Mouse (Mus musculus): ENCODE measurements at regions not wholly inside any gene's neighbourhood (a gene's known extent, or its start where the extent isn't known, plus 50 kb on each side); places are given as distances from the start of the nearest gene placed in this dataset.

- Histone ChIP-seq H3K27ac (ENCODE audit: insufficient read depth, low read depth, low read length) (no peak overlapping the region), H3K4me3 (ENCODE audit: insufficient read depth, low read depth, low read length) (no peak overlapping the region), H3K36me3 (ENCODE audit: control insufficient read depth, insufficient read depth, low read length) (no peaks in the 10 kb centered on the region), H3K27me3 (replicated peaks; ENCODE audit: control insufficient read depth, insufficient read depth, low read length) (no peaks in the 10 kb centered on the region), H3K4me1 (ENCODE audit: control insufficient read depth, insufficient read depth, low read length) (no peaks in the 10 kb centered on the region)
- no peak for DNase-seq
- WGBS = 93% methylated on average over 2 of the region's 2 CpGs
- TF ChIP-seq CTCF (conservative IDR thresholded peaks at IDR 0.05; ENCODE audit: insufficient read depth, insufficient read length, low read depth, low read length) (no peak), POLR2A (IDR thresholded peaks at IDR 0.05; ENCODE audit: low read depth, low read length) (no peak)
Measured at GRCm38 (mm10) chr13:99742507-99742906, 158.4 kb downstream of the Cartpt start.

DNA sequence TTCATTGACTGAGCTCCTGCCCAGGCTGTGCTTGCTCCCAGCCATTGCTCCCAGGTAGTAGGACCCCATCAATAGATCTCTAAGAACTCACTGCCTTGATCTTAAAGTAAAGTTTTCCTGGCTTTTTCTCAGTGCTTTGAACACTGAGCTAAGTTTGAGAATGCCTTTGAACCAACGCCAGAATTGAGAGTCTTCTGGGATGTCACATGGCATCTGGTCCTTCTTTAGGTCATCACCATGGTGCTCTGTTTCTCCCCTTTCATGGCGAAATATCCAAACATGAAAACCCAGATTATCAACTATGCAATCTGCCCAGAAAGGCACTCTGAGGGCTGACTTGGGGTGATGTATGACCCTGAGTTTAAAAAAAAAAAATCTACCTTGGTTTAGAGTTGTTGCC, 158.9 kb downstream of the Cartpt start:
- DNase-seq = no peak
- 59% methylated on average over 2 of the region's 2 CpGs for WGBS
- no peak overlapping the region for H3K27ac ChIP-seq (ENCODE audit: insufficient read depth, low read depth, low read length)
- no peaks in the 10 kb centered on the region for H3K27me3 ChIP-seq (replicated peaks; ENCODE audit: control insufficient read depth, insufficient read depth, low read length)
- no peak for TF ChIP-seq POLR2A (IDR thresholded peaks at IDR 0.05; ENCODE audit: low read depth, low read length)
- no peak for TF ChIP-seq CTCF (conservative IDR thresholded peaks at IDR 0.05; ENCODE audit: insufficient read depth, insufficient read length, low read depth, low read length)
- H3K4me3 ChIP-seq (ENCODE audit: insufficient read depth, low read depth, low read length) = no peak overlapping the region
- no peaks in the 10 kb centered on the region for H3K36me3 ChIP-seq (ENCODE audit: control insufficient read depth, insufficient read depth, low read length)
- no peaks in the 10 kb centered on the region for H3K4me1 ChIP-seq (ENCODE audit: control insufficient read depth, insufficient read depth, low read length)

GRCm38 (mm10) chr13:99739420-99739819, 161.5 kb downstream of the Cartpt start:
- no peak for TF ChIP-seq POLR2A (IDR thresholded peaks at IDR 0.05; ENCODE audit: low read depth, low read length)
- no peak for TF ChIP-seq CTCF (conservative IDR thresholded peaks at IDR 0.05; ENCODE audit: insufficient read depth, insufficient read length, low read depth, low read length)
- Histone ChIP-seq H3K27me3 (replicated peaks; ENCODE audit: control insufficient read depth, insufficient read depth, low read length) (no peaks in the 10 kb centered on the region), H3K4me1 (ENCODE audit: control insufficient read depth, insufficient read depth, low read length) (no peaks in the 10 kb centered on the region), H3K27ac (ENCODE audit: insufficient read depth, low read depth, low read length) (no peak overlapping the region), H3K4me3 (ENCODE audit: insufficient read depth, low read depth, low read length) (no peak overlapping the region), H3K36me3 (ENCODE audit: control insufficient read depth, insufficient read depth, low read length) (no peaks in the 10 kb centered on the region)
- WGBS = 86% methylated on average over 1 of the region's 1 CpGs
- no peak for DNase-seq

DNA sequence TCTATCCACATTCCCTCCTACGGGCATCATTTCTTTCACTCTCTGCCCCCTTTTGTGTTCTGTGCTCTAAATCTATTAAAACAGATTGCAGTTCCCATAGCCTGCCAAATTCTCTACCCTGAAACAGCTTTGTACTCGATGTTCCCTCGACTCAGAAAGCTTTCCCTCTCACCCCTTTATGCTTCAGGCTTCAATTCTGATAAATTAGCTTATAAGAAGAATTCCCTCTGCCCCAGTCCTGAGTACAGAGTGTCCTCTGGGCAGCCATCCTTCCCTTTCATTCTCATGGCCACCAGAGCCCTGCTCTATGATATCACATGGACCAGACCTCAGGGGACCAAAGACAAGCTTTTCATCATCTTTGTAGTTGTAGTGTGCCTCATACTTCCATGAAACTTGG, 163.6 kb downstream of the Cartpt start:
- no peaks in the 10 kb centered on the region; the same call in 1 of the 2 replicates for H3K27me3 ChIP-seq (replicated peaks; ENCODE audit: control insufficient read depth, insufficient read depth, low read length)
- WGBS = 84% methylated on average over 3 of the region's 3 CpGs
- no peaks in the 10 kb centered on the region for H3K4me1 ChIP-seq (ENCODE audit: control insufficient read depth, insufficient read depth, low read length)
- H3K36me3 ChIP-seq (ENCODE audit: control insufficient read depth, insufficient read depth, low read length) = no peaks in the 10 kb centered on the region
- H3K4me3 ChIP-seq (ENCODE audit: insufficient read depth, low read depth, low read length) = no peak overlapping the region
- TF ChIP-seq CTCF (conservative IDR thresholded peaks at IDR 0.05; ENCODE audit: insufficient read depth, insufficient read length, low read depth, low read length) (no peak), POLR2A (IDR thresholded peaks at IDR 0.05; ENCODE audit: low read depth, low read length) (no peak)
- H3K27ac ChIP-seq (ENCODE audit: insufficient read depth, low read depth, low read length) = no peak overlapping the region
- DNase-seq = no peak

DNA sequence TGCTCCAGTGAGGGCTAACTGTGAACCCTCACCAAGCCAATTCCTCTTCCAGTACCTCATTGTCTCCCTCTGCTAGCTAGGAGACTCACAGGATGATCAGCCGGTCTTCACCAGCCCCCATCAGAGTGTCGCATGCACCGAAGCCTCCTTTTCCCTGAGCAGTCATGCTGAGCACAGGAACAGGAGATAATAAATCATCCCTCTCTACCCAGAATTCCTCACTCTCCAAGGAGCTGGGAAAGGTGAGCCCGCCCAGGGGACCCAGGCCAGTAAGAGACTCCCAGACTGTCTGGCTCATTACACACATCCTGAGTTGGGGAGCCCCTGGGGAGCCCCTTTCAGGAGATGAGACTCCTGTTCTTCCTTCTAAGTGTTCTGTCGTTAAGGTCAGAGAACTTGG, 171.7 kb downstream of the Cartpt start:
- no peaks in the 10 kb centered on the region for H3K4me1 ChIP-seq (ENCODE audit: control insufficient read depth, insufficient read depth, low read length)
- TF ChIP-seq POLR2A (IDR thresholded peaks at IDR 0.05; ENCODE audit: low read depth, low read length) = no peak
- no peak for TF ChIP-seq CTCF (conservative IDR thresholded peaks at IDR 0.05; ENCODE audit: insufficient read depth, insufficient read length, low read depth, low read length)
- no peak overlapping the region for H3K4me3 ChIP-seq (ENCODE audit: insufficient read depth, low read depth, low read length)
- H3K36me3 ChIP-seq (ENCODE audit: control insufficient read depth, insufficient read depth, low read length) = no peaks in the 10 kb centered on the region
- DNase-seq = peak; percentile 74
- no peaks in the 10 kb centered on the region; the same call in 1 of the 2 replicates for H3K27me3 ChIP-seq (replicated peaks; ENCODE audit: control insufficient read depth, insufficient read depth, low read length)
- 23% methylated on average over 5 of the region's 5 CpGs for WGBS
- no peak overlapping the region for H3K27ac ChIP-seq (ENCODE audit: insufficient read depth, low read depth, low read length)

DNA sequence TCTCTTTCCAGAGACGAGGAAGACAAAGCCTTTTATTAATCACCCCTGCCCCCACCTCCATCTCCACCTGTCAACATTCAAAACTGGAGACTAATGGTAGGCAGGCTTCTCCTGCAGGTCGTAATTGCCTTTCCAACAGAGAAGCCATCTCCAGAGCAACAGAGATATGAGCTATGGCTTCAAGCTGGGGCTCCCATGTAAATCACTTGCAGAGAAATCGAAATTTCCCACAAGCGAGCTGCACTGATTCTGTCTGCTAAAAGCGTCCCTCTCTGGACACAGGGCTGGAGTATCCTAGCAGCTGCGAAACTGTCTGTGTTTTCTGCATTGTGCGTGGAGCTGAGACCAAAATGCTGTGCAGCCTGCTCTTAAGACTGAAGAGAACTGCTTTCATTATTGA, 176.6 kb downstream of the Cartpt start:
- H3K4me1 ChIP-seq (ENCODE audit: control insufficient read depth, insufficient read depth, low read length) = 0 out of 2 replicates have a peak, but pooled peaks cover 2% of the 10 kb centered on the region
- H3K27me3 ChIP-seq (replicated peaks; ENCODE audit: control insufficient read depth, insufficient read depth, low read length) = no peaks in the 10 kb centered on the region
- H3K36me3 ChIP-seq (ENCODE audit: control insufficient read depth, insufficient read depth, low read length) = no peaks in the 10 kb centered on the region
- TF ChIP-seq CTCF (conservative IDR thresholded peaks at IDR 0.05; ENCODE audit: insufficient read depth, insufficient read length, low read depth, low read length) (no peak), POLR2A (IDR thresholded peaks at IDR 0.05; ENCODE audit: low read depth, low read length) (no peak)
- H3K4me3 ChIP-seq (ENCODE audit: insufficient read depth, low read depth, low read length) = no peak overlapping the region
- DNase-seq = no peak
- WGBS = 65% methylated on average over 7 of the region's 7 CpGs
- H3K27ac ChIP-seq (ENCODE audit: insufficient read depth, low read depth, low read length) = no peak overlapping the region

DNA sequence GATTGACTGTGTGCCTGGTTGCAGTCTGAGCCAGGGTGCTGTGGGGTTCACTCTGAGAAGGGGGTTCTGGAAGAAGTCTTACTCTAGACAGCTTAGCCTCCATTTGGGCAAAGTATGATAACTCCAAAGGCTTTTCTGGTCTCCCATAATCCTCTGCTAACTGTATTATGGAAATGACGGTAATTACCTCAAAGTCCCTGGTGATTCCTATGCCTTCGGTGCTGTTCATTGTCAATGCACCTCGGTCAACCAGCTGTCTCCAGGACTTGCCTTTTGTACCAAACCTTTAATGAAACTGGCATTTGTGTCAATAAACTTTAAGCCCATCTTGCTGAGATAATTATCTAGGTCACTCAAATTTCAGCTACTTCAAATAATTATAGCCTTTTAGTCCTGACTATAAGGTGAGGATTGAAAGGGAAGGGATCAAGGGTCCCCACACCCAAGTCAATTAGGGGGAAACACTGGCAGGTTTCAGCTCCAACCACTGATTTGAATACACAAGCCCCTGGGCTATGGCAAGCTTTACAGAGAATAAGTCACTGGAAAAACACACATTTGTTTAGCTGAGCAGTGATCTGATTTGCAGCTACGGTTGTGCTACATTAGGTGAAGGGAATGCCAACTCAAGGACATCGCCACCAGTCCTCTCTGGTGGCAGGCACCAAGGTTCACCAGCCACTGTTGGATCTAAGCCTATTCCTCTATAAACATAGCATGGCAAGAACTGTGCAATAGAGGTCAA, 177.5 kb downstream of the Cartpt start:
- H3K4me1 ChIP-seq (ENCODE audit: control insufficient read depth, insufficient read depth, low read length) = 0 out of 2 replicates have a peak, but pooled peaks cover 2% of the 10 kb centered on the region
- no peak overlapping the region for H3K4me3 ChIP-seq (ENCODE audit: insufficient read depth, low read depth, low read length)
- peak overlapping the region; percentile 19; the same call in 1 of the 2 replicates for H3K27ac ChIP-seq (ENCODE audit: insufficient read depth, low read depth, low read length)
- H3K36me3 ChIP-seq (ENCODE audit: control insufficient read depth, insufficient read depth, low read length) = no peaks in the 10 kb centered on the region
- peak; percentile 72 for DNase-seq
- no peaks in the 10 kb centered on the region for H3K27me3 ChIP-seq (replicated peaks; ENCODE audit: control insufficient read depth, insufficient read depth, low read length)
- 74% methylated on average over 5 of the region's 5 CpGs for WGBS
- TF ChIP-seq POLR2A (IDR thresholded peaks at IDR 0.05; ENCODE audit: low read depth, low read length) (no peak), CTCF (conservative IDR thresholded peaks at IDR 0.05; ENCODE audit: insufficient read depth, insufficient read length, low read depth, low read length) (no peak)
